Mouse (Mus musculus) activated CD4-positive, CD25-positive, alpha-beta regulatory T cell, adult 4 months (primary cell): ENCODE measurements around the gene Cplane1. TPM values are rescaled to one million over a fixed set of nuclear protein-coding genes. Genes with fewer than 3 reads are reported as not detected.
"Not testable (repeated sequence)": the region's sequence is repeated elsewhere in the genome, so short reads cannot be mapped to it uniquely, and the experiment has no call there.

Experiments used
- ATAC-seq: one replicate; pipeline ENCODE4 v1.8.0; 2017
- polyA plus RNA-seq, 2 experiments: library from polyadenylated mRNA; unstranded; fragments of 100-300 nt; shearing (Covaris generic); gene quantifications; one replicate each; pipeline ENCODE4 v1.2.1; 2017

The Cplane1 gene
- polyA plus RNA-seq, result 10 to 100 TPM in 1 of 2 experiments, 1 to 10 TPM in 1; 6.5 to 12.9 TPM

- ATAC-seq, result peak; percentile 78
These were observed at the start of gene Cplane1 for GRCm38 (mm10) chr15:8168591-8169265. Gene Cplane1 (plus strand): TSS chr15:8169106.

GRCm38 (mm10) chr15:8129281-8129680 lies 39.6 kb upstream of the Cplane1 start:
- no peak for ATAC-seq

- ATAC-seq, result no peak
These were observed 37.6 kb upstream of the Cplane1 start for GRCm38 (mm10) chr15:8131268-8131667.

GRCm38 (mm10) chr15:8131761-8132160 lies 37.1 kb upstream of the Cplane1 start:
- ATAC-seq, result no peak

- no peak for ATAC-seq
These were observed 33.3 kb upstream of the Cplane1 start for GRCm38 (mm10) chr15:8135606-8136005.

- ATAC-seq, result no peak
These were observed 7.1 kb upstream of the Cplane1 start for GRCm38 (mm10) chr15:8161841-8162240.

- peak; percentile 40 for ATAC-seq
These were observed 400 bp downstream of the Cplane1 start for GRCm38 (mm10) chr15:8169266-8169746.

GRCm38 (mm10) chr15:8189563-8189962 lies 20.7 kb downstream of the Cplane1 start:
- ATAC-seq, result no peak

- no peak for ATAC-seq
These were observed 21.5 kb downstream of the Cplane1 start for GRCm38 (mm10) chr15:8190435-8190834.

- no peak for ATAC-seq
These were observed 31.4 kb downstream of the Cplane1 start for GRCm38 (mm10) chr15:8200317-8200716.

- no peak for ATAC-seq
These were observed 39.5 kb downstream of the Cplane1 start for GRCm38 (mm10) chr15:8208362-8208761.

- no peak for ATAC-seq
These were observed 45.9 kb downstream of the Cplane1 start for GRCm38 (mm10) chr15:8214811-8215210.

- peak; percentile 54 for ATAC-seq
These were observed 65.3 kb downstream of the Cplane1 start for GRCm38 (mm10) chr15:8234167-8234566.

- ATAC-seq, result no peak
These were observed 97.0 kb downstream of the Cplane1 start for GRCm38 (mm10) chr15:8265946-8266345.

GRCm38 (mm10) chr15:8267211-8267610 lies 98.3 kb downstream of the Cplane1 start:
- no peak for ATAC-seq

- ATAC-seq, result no peak
These were observed 99.3 kb downstream of the Cplane1 start for GRCm38 (mm10) chr15:8268231-8268630.

GRCm38 (mm10) chr15:8271952-8272351 lies 103.0 kb downstream of the Cplane1 start:
- ATAC-seq, result no peak

- not testable (repeated sequence) for ATAC-seq
These were observed 109.0 kb downstream of the Cplane1 start for GRCm38 (mm10) chr15:8277916-8278315.

- ATAC-seq, result peak; percentile 83
These were observed 110.4 kb downstream of the Cplane1 start for GRCm38 (mm10) chr15:8279320-8279779.

- ATAC-seq, result no peak
These were observed 111.2 kb downstream of the Cplane1 start for GRCm38 (mm10) chr15:8279929-8280610.

- no peak for ATAC-seq
These were observed 112.8 kb downstream of the Cplane1 start for GRCm38 (mm10) chr15:8281701-8282100.

- no peak for ATAC-seq
These were observed 113.2 kb downstream of the Cplane1 start for GRCm38 (mm10) chr15:8282155-8282554.

GRCm38 (mm10) chr15:8291251-8291650 lies 122.3 kb downstream of the Cplane1 start:
- ATAC-seq, result no peak

GRCm38 (mm10) chr15:8294150-8294549 lies 125.2 kb downstream of the Cplane1 start:
- no peak for ATAC-seq
